Mouse (Mus musculus) neural tube, embryonic 15.5 days (tissue): ENCODE measurements around the gene Aco1. TPM values are rescaled to one million over a fixed set of nuclear protein-coding genes. Genes with fewer than 3 reads are reported as not detected.
"Not testable (repeated sequence)": the region's sequence is repeated elsewhere in the genome, so short reads cannot be mapped to it uniquely, and the experiment has no call there.

Experiments used
- ATAC-seq: fragments of 200-750 bp; cut with Nextera tagmentation; 2 replicates; pipeline ENCODE4 v1.8.0; 2017; ENCODE audit warnings: mild to moderate bottlenecking, moderate TSS enrichment, moderate library complexity; ENCODE audit not compliant: low FRiP score
- H3K27ac ChIP-seq: fragments of 300-500 bp; sonication (generic); replicated peaks from 2 replicates; pipeline ENCODE4 v1.5.1; 2015; ENCODE audit warnings: mild to moderate bottlenecking, inconsistent platforms
- H3K27me3 ChIP-seq: fragments of 300-500 bp; sonication (generic); replicated peaks from 2 replicates; pipeline ENCODE4 v1.6.1; 2015; ENCODE audit warnings: inconsistent platforms
- H3K36me3 ChIP-seq: fragments of 300-500 bp; sonication (generic); 2 replicates; pipeline ENCODE4 v1.6.1; 2015; ENCODE audit warnings: inconsistent platforms
- H3K4me1 ChIP-seq: fragments of 300-500 bp; sonication (generic); 2 replicates; pipeline ENCODE4 v1.6.1; 2015; ENCODE audit warnings: inconsistent platforms
- H3K4me2 ChIP-seq: fragments of 300-500 bp; sonication (generic); 2 replicates; pipeline ENCODE4 v1.6.1; 2015; ENCODE audit warnings: inconsistent platforms, mild to moderate bottlenecking, moderate library complexity
- H3K4me3 ChIP-seq: fragments of 300-500 bp; sonication (generic); replicated peaks from 2 replicates; pipeline ENCODE4 v1.5.1; 2015; ENCODE audit warnings: mild to moderate bottlenecking, inconsistent platforms
- H3K9ac ChIP-seq: fragments of 300-500 bp; sonication (generic); replicated peaks from 2 replicates; pipeline ENCODE4 v1.6.1; 2015; ENCODE audit warnings: mild to moderate bottlenecking, inconsistent platforms
- H3K9me3 ChIP-seq: fragments of 300-500 bp; sonication (generic); replicated peaks from 2 replicates; pipeline ENCODE4 v1.6.1; 2016; ENCODE audit warnings: inconsistent platforms
- WGBS: fragments of 180-500 bp; shearing (Covaris S2); methylation state at CpG from one replicate; pipeline ENCODE4 v1.1.7; 2015; ENCODE audit warnings: mixed read lengths; 5-methylcytosine and 5-hydroxymethylcytosine counted together
- polyA plus RNA-seq: library from polyadenylated mRNA; unstranded; fragments of >200 nt; fragmentation: Nextera tagmentation; extraction: Ambion mirVana; gene quantifications from 2 replicates; pipeline ENCODE4 v1.2.1, GENCODE M21; 2015

The Aco1 gene
- 40.8 and 42.2 TPM in 2 replicates for polyA plus RNA-seq

DNA sequence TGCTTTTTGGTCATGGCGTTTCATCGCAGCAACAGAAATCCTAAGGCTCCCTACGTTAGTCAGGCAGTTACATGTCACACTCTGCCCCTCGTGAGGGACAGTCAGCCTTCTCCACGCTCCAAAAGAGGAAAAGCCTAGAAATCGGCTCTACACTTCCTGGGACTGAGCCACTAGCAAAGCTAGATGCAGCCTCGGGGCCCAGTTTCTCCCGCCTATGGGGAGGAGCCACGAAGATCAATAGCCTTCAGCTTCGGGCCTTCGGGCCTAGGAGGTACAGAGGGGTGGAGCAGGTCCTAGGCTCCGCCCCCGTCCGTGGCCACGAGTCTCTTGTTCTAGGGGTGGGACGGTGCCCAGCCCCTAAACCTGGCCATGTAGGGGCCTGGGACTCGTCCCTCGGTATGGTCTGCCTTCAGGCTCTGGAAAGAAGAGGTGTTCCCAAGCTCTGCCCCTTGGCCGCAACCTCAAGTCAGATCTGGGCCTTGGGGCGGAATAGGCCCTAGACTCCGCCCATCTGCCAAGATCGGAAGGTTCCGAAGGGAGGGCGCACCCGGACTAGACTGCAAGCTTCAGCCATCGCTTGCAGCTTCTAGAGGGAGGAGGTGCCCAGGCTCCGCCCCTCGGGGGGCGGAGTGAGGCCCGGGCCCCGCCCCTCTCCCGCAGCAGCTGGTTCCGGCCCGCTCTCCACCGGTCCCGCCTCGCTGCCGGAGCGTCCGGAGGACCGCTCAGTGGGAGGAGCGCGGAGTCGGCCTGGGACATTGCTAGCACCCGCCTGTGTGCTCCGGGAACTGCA lies at the start of gene Aco1:
Gene Aco1, plus strand, starts transcription at position 339 of the 790 bp plus-strand sequence.
- Histone ChIP-seq H3K4me1 (peaks cover 28% of the 10 kb centered on the region), H3K4me2 (peak within 1 kb of the TSS; percentile 76), H3K36me3 (no peaks in the 10 kb centered on the region), H3K9me3 (no peaks in the 10 kb centered on the region), H3K27me3 (no peaks in the 10 kb centered on the region), H3K4me3 (peak within 1 kb of the TSS; percentile 82), H3K9ac (peak within 1 kb of the TSS; percentile 85), H3K27ac (peak within 1 kb of the TSS; percentile 97)
- ATAC-seq: peak; percentile 98
- WGBS: under 1% methylated on average over 46 of the region's 46 CpGs

DNA sequence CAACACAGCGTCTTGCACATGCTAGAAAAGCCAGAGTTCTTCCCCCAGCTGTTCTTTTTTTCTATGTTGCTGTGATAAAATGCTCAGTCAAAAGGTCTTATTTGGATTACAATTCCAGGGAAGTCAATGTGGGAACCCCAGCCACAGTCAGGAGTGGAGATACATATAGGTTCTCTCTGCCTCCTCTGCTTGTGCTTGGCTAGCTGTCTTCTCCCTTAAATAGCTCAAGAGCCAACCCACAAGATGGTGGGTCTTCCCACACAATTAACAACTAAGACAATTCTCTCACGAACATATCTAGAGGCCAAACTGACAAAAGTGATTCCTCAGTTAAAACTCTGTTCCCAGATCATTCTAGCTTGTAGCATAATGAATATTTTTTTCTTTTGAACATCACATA lies 47.9 kb upstream of the Aco1 start:
- Histone ChIP-seq H3K9ac (no peak overlapping the region), H3K4me1 (no peaks in the 10 kb centered on the region), H3K27ac (no peak overlapping the region), H3K4me2 (no peak overlapping the region), H3K9me3 (no peaks in the 10 kb centered on the region), H3K27me3 (no peaks in the 10 kb centered on the region), H3K36me3 (no peaks in the 10 kb centered on the region), H3K4me3 (no peak overlapping the region)
- ATAC-seq: no peak
- 95% methylated on average over 2 of the region's 2 CpGs for WGBS

DNA sequence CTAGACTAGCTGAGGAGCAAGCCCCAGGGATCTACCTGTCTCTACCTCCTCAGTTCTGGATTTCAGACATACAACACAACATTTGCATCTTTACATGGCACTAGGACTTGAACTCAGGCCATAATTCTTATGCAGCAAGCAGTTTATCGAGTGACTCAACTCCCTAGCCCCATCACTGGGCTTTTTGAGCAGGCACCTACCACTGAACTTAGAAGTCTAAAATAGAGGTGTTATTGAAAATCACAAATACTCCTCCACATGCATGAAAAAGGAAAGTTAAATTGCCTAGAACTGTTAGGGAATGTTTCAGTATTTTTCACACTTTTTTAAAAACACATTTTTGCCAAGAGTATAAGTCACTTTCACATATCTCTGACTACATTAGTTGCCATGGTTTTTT lies 39.9 kb upstream of the Aco1 start:
- no peaks in the 10 kb centered on the region for H3K9me3 ChIP-seq
- no peak for ATAC-seq
- no peaks in the 10 kb centered on the region for H3K36me3 ChIP-seq
- WGBS: 91% methylated on average over 1 of the region's 1 CpGs
- H3K4me3 ChIP-seq: no peak overlapping the region
- no peak overlapping the region for H3K9ac ChIP-seq
- no peaks in the 10 kb centered on the region for H3K27me3 ChIP-seq
- H3K27ac ChIP-seq: no peak overlapping the region
- no peak overlapping the region for H3K4me2 ChIP-seq
- H3K4me1 ChIP-seq: no peaks in the 10 kb centered on the region

DNA sequence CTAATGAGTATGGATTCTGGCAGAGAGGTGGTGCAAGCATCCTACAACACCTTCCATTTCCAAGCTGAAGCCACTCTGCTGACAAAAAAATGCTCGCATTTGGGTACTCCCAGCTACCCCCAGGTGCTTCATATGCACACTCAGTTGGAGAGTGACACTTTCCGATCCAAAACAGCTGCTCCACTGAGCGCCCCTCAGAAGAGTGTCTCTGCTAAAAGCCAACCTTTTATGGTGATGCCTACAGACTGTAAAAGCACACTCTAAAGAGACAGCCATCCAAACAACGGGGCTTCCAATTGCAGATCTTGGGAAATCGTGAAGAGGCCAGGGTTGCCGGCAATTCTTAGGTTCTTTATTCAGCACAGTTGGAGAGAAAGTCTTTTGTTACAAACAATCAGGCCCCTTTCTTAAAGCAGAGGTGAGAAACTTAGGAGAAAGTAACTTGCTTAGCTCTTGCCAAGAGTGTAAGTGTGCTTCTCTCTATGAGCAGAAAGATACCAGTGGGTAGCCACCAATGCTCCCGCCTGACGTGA lies 36.8 kb upstream of the Aco1 start:
- no peak for ATAC-seq
- Histone ChIP-seq H3K9me3 (no peaks in the 10 kb centered on the region), H3K9ac (no peak overlapping the region), H3K27me3 (no peaks in the 10 kb centered on the region), H3K4me2 (no peak overlapping the region), H3K36me3 (no peaks in the 10 kb centered on the region), H3K4me3 (no peak overlapping the region), H3K4me1 (no peaks in the 10 kb centered on the region), H3K27ac (no peak overlapping the region)
- WGBS: 18% methylated on average over 8 of the region's 8 CpGs

DNA sequence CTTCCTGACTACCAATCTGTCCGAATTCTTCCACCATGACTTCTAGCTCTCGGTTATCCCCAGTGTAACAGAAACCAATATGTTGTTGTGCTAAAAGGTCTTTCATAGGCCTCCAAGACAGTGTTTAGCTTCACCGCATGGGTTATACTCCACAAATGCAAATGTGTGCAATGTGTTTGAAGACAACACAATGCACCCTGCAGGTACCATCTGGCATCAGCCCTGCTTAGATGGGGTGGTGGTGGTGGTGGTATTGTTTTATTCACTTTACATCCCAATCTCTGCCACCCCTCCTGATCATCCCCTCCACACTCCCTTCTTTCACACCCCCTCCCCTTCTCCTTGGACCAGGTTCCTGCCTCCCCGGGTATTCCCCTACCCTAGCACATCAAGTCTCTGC lies 34.9 kb upstream of the Aco1 start:
- Histone ChIP-seq H3K4me1 (no peaks in the 10 kb centered on the region), H3K9ac (no peak overlapping the region), H3K4me2 (no peak overlapping the region), H3K9me3 (no peaks in the 10 kb centered on the region), H3K27ac (no peak overlapping the region), H3K36me3 (no peaks in the 10 kb centered on the region), H3K27me3 (no peaks in the 10 kb centered on the region), H3K4me3 (no peak overlapping the region)
- no peak for ATAC-seq
- WGBS: 81% methylated on average over 4 of the region's 4 CpGs

DNA sequence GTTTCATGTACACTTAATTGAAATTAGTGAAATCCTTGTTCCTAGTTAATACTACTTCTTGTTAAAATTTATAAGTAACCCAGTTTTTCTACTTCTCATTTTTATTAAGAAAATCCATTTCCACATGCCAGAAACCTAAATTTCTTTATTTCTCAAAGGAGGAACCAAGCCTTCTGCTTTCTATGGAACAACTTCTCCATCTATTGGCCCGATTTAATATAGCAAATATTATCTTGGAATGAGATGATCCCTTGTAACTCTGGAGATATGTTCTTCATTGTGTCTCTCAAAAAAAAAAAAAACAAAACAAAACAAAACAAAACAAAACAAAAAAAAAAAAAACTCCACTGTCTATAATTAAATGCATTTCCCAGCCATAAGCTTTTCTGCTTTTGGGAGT lies 29.7 kb upstream of the Aco1 start:
- Histone ChIP-seq H3K4me1 (no peaks in the 10 kb centered on the region), H3K4me3 (no peak overlapping the region), H3K4me2 (no peak overlapping the region), H3K27ac (no peak overlapping the region), H3K9me3 (no peaks in the 10 kb centered on the region), H3K9ac (no peak overlapping the region), H3K36me3 (no peaks in the 10 kb centered on the region), H3K27me3 (no peaks in the 10 kb centered on the region)
- ATAC-seq: no peak
- 90% methylated on average over 1 of the region's 1 CpGs for WGBS

DNA sequence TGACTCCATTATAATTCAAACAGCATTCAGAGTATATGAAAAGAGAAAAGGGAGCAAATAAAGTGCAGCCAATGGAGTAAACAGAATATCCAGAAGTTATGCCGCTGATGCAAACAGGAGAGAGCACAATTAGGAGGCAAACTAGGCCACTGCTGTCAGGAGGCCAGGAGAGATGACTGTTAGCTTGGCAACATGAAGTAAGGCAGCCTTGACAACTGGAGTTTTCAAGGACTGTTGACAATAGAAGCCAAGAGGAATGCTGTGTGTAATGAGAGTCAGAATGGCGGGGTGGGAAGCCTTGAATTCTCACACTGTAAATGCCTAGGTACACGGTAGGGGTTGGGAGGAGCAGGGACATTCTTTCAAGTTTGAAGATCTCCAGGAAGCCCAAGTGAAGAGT lies 21.7 kb upstream of the Aco1 start:
- no peak overlapping the region for H3K9ac ChIP-seq
- no peaks in the 10 kb centered on the region for H3K36me3 ChIP-seq
- H3K9me3 ChIP-seq: no peaks in the 10 kb centered on the region
- WGBS: 68% methylated on average over 3 of the region's 3 CpGs
- no peak overlapping the region for H3K27ac ChIP-seq
- H3K4me3 ChIP-seq: no peak overlapping the region
- no peak overlapping the region for H3K4me2 ChIP-seq
- H3K27me3 ChIP-seq: no peaks in the 10 kb centered on the region
- ATAC-seq: no peak
- H3K4me1 ChIP-seq: no peaks in the 10 kb centered on the region

DNA sequence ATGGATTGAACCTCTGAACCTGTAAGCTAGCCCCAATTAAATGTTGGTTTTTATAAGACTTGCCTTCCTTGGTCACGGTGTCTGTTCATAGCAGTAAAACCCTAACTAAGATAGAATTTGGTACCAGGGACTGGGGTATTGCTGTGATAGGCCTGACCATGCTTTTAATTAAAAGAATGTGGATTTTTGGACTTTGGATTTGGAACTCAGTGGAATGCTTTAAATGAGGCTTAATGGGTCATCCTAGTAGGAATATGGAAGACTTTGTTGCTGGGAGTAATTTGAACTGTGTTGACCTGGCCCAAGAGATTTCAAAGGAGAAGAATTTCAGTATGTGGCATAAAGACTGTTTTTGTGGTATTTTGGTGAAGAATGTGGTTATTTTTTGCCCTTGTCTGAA lies 20.6 kb upstream of the Aco1 start:
- H3K36me3 ChIP-seq, H3K9me3 ChIP-seq, H3K9ac ChIP-seq, H3K4me2 ChIP-seq, H3K4me1 ChIP-seq, H3K27ac ChIP-seq, ATAC-seq, H3K4me3 ChIP-seq, H3K27me3 ChIP-seq: not testable (repeated sequence)
- WGBS: 97% methylated on average over 1 of the region's 1 CpGs

DNA sequence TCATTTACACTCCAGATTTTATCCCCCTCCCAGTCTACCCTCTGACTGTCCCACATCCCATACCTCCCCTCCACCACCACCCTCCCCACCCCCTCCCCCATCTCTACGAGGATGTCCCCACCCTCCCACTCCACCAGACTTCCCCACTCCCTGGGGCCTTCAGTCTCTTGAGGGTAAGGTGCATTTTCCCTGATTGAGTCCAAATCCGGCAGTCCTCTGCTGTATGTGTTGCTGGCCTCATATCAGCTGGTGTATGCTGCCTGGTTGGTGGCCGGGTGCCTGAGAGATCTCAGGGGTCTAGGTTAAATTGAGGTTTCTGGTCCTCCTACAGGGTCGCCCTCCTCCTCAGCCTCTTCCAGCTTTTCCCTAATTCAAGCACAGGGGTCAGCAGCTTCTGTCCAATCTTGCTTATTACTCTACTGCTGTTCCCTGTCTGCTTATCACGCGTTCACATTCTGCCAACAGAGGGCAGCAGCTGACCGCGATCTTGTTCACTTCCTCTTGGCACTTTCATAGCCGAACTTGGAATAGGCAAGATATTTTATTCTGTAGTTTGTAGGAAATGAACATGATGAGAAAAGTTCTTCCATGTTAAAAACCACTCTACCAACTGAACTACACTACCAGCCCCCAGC lies 8.3 kb upstream of the Aco1 start:
- no peak overlapping the region for H3K27ac ChIP-seq
- WGBS: 23% methylated on average over 9 of the region's 9 CpGs
- no peak overlapping the region for H3K4me3 ChIP-seq
- H3K36me3 ChIP-seq: no peaks in the 10 kb centered on the region
- no peaks in the 10 kb centered on the region for H3K4me1 ChIP-seq
- no peak overlapping the region for H3K4me2 ChIP-seq
- no peak for ATAC-seq
- no peak overlapping the region for H3K9ac ChIP-seq
- H3K27me3 ChIP-seq: no peaks in the 10 kb centered on the region
- H3K9me3 ChIP-seq: no peaks in the 10 kb centered on the region

DNA sequence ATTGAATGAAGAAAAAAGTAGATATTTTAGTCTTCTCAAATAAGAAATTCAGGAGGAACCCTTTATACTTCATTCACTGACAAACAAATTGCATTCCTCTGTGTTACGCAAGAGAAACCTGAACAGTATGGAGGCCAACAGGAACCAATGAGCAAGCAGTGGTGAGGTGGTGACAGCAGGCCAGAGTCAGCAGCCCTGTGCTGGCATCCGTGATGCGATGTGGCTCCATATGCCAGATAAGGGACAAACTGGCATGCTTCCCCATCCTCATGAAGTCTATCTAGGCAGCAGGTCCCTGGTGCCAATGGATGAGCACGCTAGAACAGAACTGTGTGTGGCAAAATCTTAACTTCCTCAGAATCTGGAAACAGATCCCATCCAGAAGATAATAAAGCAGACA lies 6.4 kb upstream of the Aco1 start:
- Histone ChIP-seq H3K36me3 (no peaks in the 10 kb centered on the region), H3K9me3 (no peaks in the 10 kb centered on the region), H3K4me3 (no peak overlapping the region), H3K27ac (no peak overlapping the region), H3K27me3 (no peaks in the 10 kb centered on the region), H3K4me1 (no peaks in the 10 kb centered on the region), H3K4me2 (no peak overlapping the region), H3K9ac (no peak overlapping the region)
- no peak for ATAC-seq
- WGBS: 90% methylated on average over 4 of the region's 4 CpGs

DNA sequence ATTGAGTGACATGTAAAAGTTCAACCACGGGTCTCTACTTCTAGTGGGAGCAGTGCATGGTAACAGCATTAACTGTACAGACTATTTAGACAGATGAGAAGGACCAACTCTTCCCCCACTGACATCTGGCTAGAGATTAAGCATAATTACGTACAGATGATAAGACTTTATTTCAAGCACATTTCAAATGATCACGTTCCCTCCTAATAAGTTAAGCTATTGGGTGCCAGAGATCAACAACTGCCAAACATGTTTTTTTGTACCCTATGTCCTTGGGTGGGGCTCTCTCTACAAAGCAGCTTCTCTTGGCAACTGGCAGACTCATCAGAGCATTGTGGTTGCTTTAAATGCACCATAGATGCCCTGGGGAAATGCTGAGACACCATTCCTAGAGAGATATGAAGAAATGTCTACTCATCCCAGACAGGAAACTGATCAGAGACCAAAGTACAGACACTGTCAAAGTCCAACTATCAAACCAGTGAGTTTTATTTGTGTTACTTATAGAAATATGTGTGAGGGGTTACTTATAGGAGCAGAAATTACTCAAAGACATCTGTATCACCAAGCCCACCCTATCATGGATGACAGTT lies 3.1 kb upstream of the Aco1 start:
- WGBS: 90% methylated on average over 3 of the region's 3 CpGs
- no peak for ATAC-seq
- H3K4me3 ChIP-seq: no peak overlapping the region
- no peak overlapping the region for H3K9ac ChIP-seq
- no peak overlapping the region for H3K4me2 ChIP-seq
- no peaks in the 10 kb centered on the region for H3K36me3 ChIP-seq
- H3K27me3 ChIP-seq: no peaks in the 10 kb centered on the region
- no peak overlapping the region for H3K27ac ChIP-seq
- no peaks in the 10 kb centered on the region for H3K9me3 ChIP-seq
- H3K4me1 ChIP-seq: peaks cover 19% of the 10 kb centered on the region

DNA sequence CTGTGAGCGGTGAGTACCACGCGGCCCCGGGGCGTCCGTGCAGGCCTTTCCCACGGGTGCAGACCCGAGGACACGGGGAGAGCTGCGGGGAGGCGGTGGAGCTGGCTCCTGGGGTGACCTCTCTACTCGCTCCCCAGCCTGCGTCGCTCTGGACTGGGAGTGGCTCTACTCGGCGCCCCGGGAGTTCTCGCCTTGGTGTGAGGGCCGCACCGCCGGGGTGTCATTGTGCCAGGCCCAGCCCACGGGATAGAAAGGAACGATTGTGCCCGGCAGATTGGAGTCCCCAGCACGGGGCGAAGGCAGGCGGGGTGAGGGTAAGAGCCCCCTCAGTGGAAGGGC lies 621 bp downstream of the Aco1 start:
- WGBS: 0% methylated on average over 24 of the region's 27 CpGs
- Histone ChIP-seq H3K36me3 (no peaks in the 10 kb centered on the region), H3K4me1 (peaks cover 28% of the 10 kb centered on the region), H3K4me2 (peak overlapping the region; percentile 76), H3K9ac (peak overlapping the region; percentile 85), H3K9me3 (no peaks in the 10 kb centered on the region), H3K27ac (peak overlapping the region; percentile 97), H3K27me3 (no peaks in the 10 kb centered on the region), H3K4me3 (peak overlapping the region; percentile 82)
- ATAC-seq: no peak
